Mouse (Mus musculus) spleen, embryonic (tissue): ENCODE data around the gene Amigo3.
"Not testable (repeated sequence)": the region's sequence is repeated elsewhere in the genome, so short reads cannot be mapped to it uniquely, and the experiment has no call there.

ENCODE experiments used
- CTCF ChIA-PET: fragments of 350-600 bp; sonication (Branson Sonifier 250); formaldehyde crosslinking; loops from one replicate; lab custom pipeline; 2022; lab: Charles Lee

Gene Amigo3

GRCm38 (mm10) chr9:108052885-108053664 is at the start of gene Amigo3:
Amigo3 (plus strand) TSS chr9:108053159.
- CTCF ChIA-PET, result interaction anchor here (0.7 to 1.6 kb wide), 3 partner anchors 18 to 89 kb away, joined by 3 to 4 read pairs (median 3); no protein-coding TSS in a partner anchor

GRCm38 (mm10) chr9:108003531-108003890 is 49.4 kb upstream of the Amigo3 start:
- CTCF ChIA-PET, result interaction anchor here (0.6 to 1.1 kb wide), 3 partner anchors 19 to 54 kb away, joined by 3 to 4 read pairs (median 3); partner anchors contain the start of gene Gmppb

- CTCF ChIA-PET, result no interaction called here
Observed at GRCm38 (mm10) chr9:108008041-108008440, 44.9 kb upstream of the Amigo3 start.

GRCm38 (mm10) chr9:108010385-108010784 is 42.6 kb upstream of the Amigo3 start:
- CTCF ChIA-PET, result interaction anchor here (0.6 kb wide), 1 partner anchor 10 kb away, joined by 3 read pairs; no protein-coding TSS in a partner anchor

GRCm38 (mm10) chr9:108013577-108013976 is 39.4 kb upstream of the Amigo3 start:
- CTCF ChIA-PET, result not testable (repeated sequence)

GRCm38 (mm10) chr9:108017127-108017526 is 35.8 kb upstream of the Amigo3 start:
- CTCF ChIA-PET, result no interaction called here

GRCm38 (mm10) chr9:108020741-108021140 is 32.2 kb upstream of the Amigo3 start:
- CTCF ChIA-PET, result no interaction called here

GRCm38 (mm10) chr9:108023216-108023615 is 29.7 kb upstream of the Amigo3 start:
- CTCF ChIA-PET, result no interaction called here

GRCm38 (mm10) chr9:108026584-108026983 is 26.4 kb upstream of the Amigo3 start:
- CTCF ChIA-PET, result interaction anchor here (1.2 kb wide), 1 partner anchor 23 kb away, joined by 4 read pairs; the partner anchor contains the start of gene Gmppb

GRCm38 (mm10) chr9:108027867-108028266 is 25.1 kb upstream of the Amigo3 start:
- CTCF ChIA-PET, result interaction anchor here (0.6 to 0.7 kb wide), 2 partner anchors 26 to 725 kb away, joined by 4 to 6 read pairs; no protein-coding TSS in a partner anchor

GRCm38 (mm10) chr9:108032126-108032525 is 20.8 kb upstream of the Amigo3 start:
- CTCF ChIA-PET, result no interaction called here

- CTCF ChIA-PET, result interaction anchor here (0.7 to 1.1 kb wide), 3 partner anchors 9 to 141 kb away, joined by 3 to 4 read pairs (median 3); no protein-coding TSS in a partner anchor
Observed at GRCm38 (mm10) chr9:108035331-108036156, 17.4 kb upstream of the Amigo3 start.

- CTCF ChIA-PET, result interaction anchor here (0.6 kb wide), 2 partner anchors 9 to 265 kb away, joined by 3 to 4 read pairs; no protein-coding TSS in a partner anchor
Observed at GRCm38 (mm10) chr9:108044751-108045492, 8.0 kb upstream of the Amigo3 start.

GRCm38 (mm10) chr9:108046582-108046981 is 6.4 kb upstream of the Amigo3 start:
- CTCF ChIA-PET, result interaction anchor here (0.7 kb wide), 1 partner anchor 102 kb away, joined by 4 read pairs; no protein-coding TSS in a partner anchor

GRCm38 (mm10) chr9:108047601-108048565 is 5.1 kb upstream of the Amigo3 start:
- CTCF ChIA-PET, result interaction anchor here (0.6 kb wide), 1 partner anchor 627 kb away, joined by 3 read pairs; no protein-coding TSS in a partner anchor

GRCm38 (mm10) chr9:108048566-108048955 is 4.4 kb upstream of the Amigo3 start:
- CTCF ChIA-PET, result interaction anchor here (0.6 to 1.2 kb wide), 3 partner anchors 23 to 626 kb away, joined by 3 to 4 read pairs (median 3); no protein-coding TSS in a partner anchor

GRCm38 (mm10) chr9:108049016-108049455 is 3.9 kb upstream of the Amigo3 start, which contains the start of gene Gmppb:
Gmppb (plus strand) TSS chr9:108049242.
- CTCF ChIA-PET, result interaction anchor here (0.5 to 1.2 kb wide), 3 partner anchors 23 to 422 kb away, joined by 3 to 4 read pairs (median 3); no protein-coding TSS in a partner anchor

- CTCF ChIA-PET, result interaction anchor here (0.5 to 1.2 kb wide), 2 partner anchors 24 to 423 kb away, joined by 3 to 4 read pairs; no protein-coding TSS in a partner anchor
Observed at GRCm38 (mm10) chr9:108049561-108050251, 3.3 kb upstream of the Amigo3 start.
